Mouse (Mus musculus) intestine, embryonic 16.5 days (tissue): ENCODE results near the gene Ptgfrn. TPM values are rescaled to one million over a fixed set of nuclear protein-coding genes. Genes with fewer than 3 reads are reported as not detected.
A peak's percentile ranks its signal among the peaks of the same experiment; 100 is the strongest.

Source experiments
- ATAC-seq: fragments of 200-750 bp; cut with Nextera tagmentation; 2 replicates; pipeline ENCODE4 v1.8.0; 2017; ENCODE audit warnings: moderate TSS enrichment, moderate library complexity
- H3K27ac ChIP-seq: fragments of 300-500 bp; sonication (generic); 2 replicates; pipeline ENCODE4 v1.5.1; 2014; ENCODE audit warnings: mild to moderate bottlenecking, low read length
- H3K27me3 ChIP-seq: fragments of 300-500 bp; sonication (generic); replicated peaks from 2 replicates; pipeline ENCODE4 v1.6.1; 2014; ENCODE audit warnings: low read length, control low read depth, mixed read lengths; ENCODE audit not compliant: control insufficient read depth, insufficient read depth
- H3K36me3 ChIP-seq: fragments of 300-500 bp; sonication (generic); 2 replicates; pipeline ENCODE4 v1.6.1; 2014; ENCODE audit warnings: low read length, control low read depth; ENCODE audit not compliant: control insufficient read depth, insufficient read depth
- H3K4me1 ChIP-seq: fragments of 300-500 bp; sonication (generic); 2 replicates; pipeline ENCODE4 v1.6.1; 2014; ENCODE audit warnings: low read length, control low read depth, mixed read lengths; ENCODE audit not compliant: control insufficient read depth, insufficient read depth
- H3K4me2 ChIP-seq: fragments of 300-500 bp; sonication (generic); 2 replicates; pipeline ENCODE4 v1.6.1; 2014; ENCODE audit warnings: low read depth, low read length, control low read depth
- H3K4me3 ChIP-seq: fragments of 300-500 bp; sonication (generic); 2 replicates; pipeline ENCODE4 v1.5.1; 2014; ENCODE audit warnings: mild to moderate bottlenecking, low read length
- H3K9ac ChIP-seq: fragments of 300-500 bp; sonication (generic); 2 replicates; pipeline ENCODE4 v1.6.1; 2014; ENCODE audit warnings: low read depth, low read length
- H3K9me3 ChIP-seq: fragments of 300-500 bp; sonication (generic); 2 replicates; pipeline ENCODE4 v1.6.1; 2016; ENCODE audit warnings: low read length, control low read depth; ENCODE audit not compliant: control insufficient read depth
- WGBS: fragments of 180-500 bp; shearing (Covaris S2); extraction: QIAGEN DNeasy Blood & Tissue Kit; methylation state at CpG from one replicate; pipeline ENCODE4 v1.1.7; 2014; 5-methylcytosine and 5-hydroxymethylcytosine counted together
- polyA plus RNA-seq: library from polyadenylated mRNA; unstranded; fragments of >200 nt; fragmentation: Nextera tagmentation; extraction: Ambion mirVana; gene quantifications from 2 replicates; pipeline ENCODE4 v1.2.1, GENCODE M21; 2015

Ptgfrn gene
- polyA plus RNA-seq, 1 experiment from 2014 or later = 3.2 TPM

- ATAC-seq = no peak
- 0 out of 2 replicates have a peak, but pooled peaks cover 4% of the 10 kb centered on the region for H3K36me3 ChIP-seq
- H3K27me3 ChIP-seq = no peaks in the 10 kb centered on the region
- no peak overlapping the region for H3K4me3 ChIP-seq
- H3K27ac ChIP-seq = no peak overlapping the region
- H3K9me3 ChIP-seq = no peaks in the 10 kb centered on the region
- peaks cover 12% of the 10 kb centered on the region; the same call in 1 of the 2 replicates for H3K4me1 ChIP-seq
- no peak overlapping the region for H3K9ac ChIP-seq
- 39% methylated on average over 3 of the region's 3 CpGs for whole genome bisulfite sequencing
- no peak overlapping the region for H3K4me2 ChIP-seq
Observed at GRCm38 (mm10) chr3:101075866-101076265, 34.2 kb downstream of the Ptgfrn start.

DNA sequence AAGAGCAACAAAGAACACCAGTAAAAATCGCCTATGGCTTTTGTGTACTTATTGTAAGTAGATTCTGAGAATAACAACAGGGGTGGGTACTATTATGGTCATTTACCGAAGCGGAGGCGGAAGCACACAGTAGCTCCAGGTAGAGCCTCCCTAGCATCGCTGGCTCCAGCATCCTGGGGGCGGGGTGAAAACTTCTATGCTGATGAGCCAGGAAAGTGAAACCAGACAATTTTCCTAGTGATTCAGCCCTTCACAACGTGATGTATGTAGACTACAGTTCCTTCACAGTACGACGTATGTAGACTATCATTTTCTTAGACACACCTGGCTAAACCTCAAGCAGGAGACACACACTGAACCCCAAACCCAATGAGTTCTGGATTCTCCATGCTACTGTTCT is 36.7 kb downstream of the Ptgfrn start:
- no peaks in the 10 kb centered on the region for H3K9me3 ChIP-seq
- H3K4me3 ChIP-seq = no peak overlapping the region
- H3K36me3 ChIP-seq = 0 out of 2 replicates have a peak, but pooled peaks cover 4% of the 10 kb centered on the region
- WGBS = 78% methylated on average over 9 of the region's 9 CpGs
- H3K27me3 ChIP-seq = no peaks in the 10 kb centered on the region
- no peak overlapping the region for H3K4me2 ChIP-seq
- no peak overlapping the region for H3K9ac ChIP-seq
- H3K4me1 ChIP-seq = peaks cover 16% of the 10 kb centered on the region; the same call in 1 of the 2 replicates
- ATAC-seq = no peak
- H3K27ac ChIP-seq = no peak overlapping the region

DNA sequence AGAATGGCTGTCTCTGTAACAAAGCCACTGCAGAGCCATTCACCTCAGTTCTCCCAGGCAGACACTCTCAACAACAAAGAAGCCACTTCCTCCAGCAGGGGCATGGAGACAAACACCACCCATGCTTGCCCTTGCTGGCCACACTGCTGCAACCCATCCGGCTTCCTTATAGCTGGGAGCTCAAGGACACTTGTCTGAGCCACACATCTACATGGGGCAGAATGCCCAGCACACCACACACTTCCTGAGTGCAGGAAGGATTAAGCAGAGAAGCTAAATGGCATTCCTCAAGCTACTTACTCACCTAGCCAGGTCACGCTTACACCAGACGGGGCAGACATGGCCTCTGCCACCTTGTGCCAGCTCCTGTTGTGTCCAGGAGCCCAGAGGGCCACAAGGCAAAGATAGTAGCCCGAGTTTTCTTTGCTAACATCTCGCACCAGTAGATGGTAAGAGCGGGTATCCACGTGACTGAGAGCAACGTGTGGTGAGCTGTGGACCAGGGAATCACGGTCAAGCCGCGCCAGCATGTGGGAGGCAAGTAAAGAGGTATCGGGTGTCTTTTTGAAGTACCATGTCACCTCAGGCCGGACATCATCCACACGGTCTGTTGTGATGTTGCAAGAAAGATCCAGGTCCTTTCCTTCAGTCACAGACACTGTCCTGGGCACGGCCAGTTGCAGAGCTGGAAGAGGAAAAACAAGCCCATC is 37.4 kb downstream of the Ptgfrn start:
- Histone ChIP-seq H3K4me2 (no peak overlapping the region), H3K27ac (no peak overlapping the region)

GRCm38 (mm10) chr3:101071576-101071975 is 38.5 kb downstream of the Ptgfrn start:
- H3K9me3 ChIP-seq = no peaks in the 10 kb centered on the region
- H3K27ac ChIP-seq = no peak overlapping the region
- no peak for ATAC-seq
- no peak overlapping the region for H3K4me2 ChIP-seq
- H3K27me3 ChIP-seq = no peaks in the 10 kb centered on the region
- peaks cover 16% of the 10 kb centered on the region; the same call in 1 of the 2 replicates for H3K4me1 ChIP-seq
- H3K4me3 ChIP-seq = no peak overlapping the region
- no peak overlapping the region for H3K9ac ChIP-seq
- H3K36me3 ChIP-seq = 0 out of 2 replicates have a peak, but pooled peaks cover under 1% of the 10 kb centered on the region

More for the DNA sequence above, 37.4 kb downstream of the Ptgfrn start:
- WGBS = 89% methylated on average over 15 of the region's 15 CpGs
- Histone ChIP-seq H3K4me1 (peaks cover 16% of the 10 kb centered on the region; the same call in 1 of the 2 replicates), H3K9me3 (no peaks in the 10 kb centered on the region), H3K9ac (no peak overlapping the region), H3K27me3 (no peaks in the 10 kb centered on the region), H3K4me3 (no peak overlapping the region), H3K36me3 (0 out of 2 replicates have a peak, but pooled peaks cover 4% of the 10 kb centered on the region)
- ATAC-seq = no peak

DNA sequence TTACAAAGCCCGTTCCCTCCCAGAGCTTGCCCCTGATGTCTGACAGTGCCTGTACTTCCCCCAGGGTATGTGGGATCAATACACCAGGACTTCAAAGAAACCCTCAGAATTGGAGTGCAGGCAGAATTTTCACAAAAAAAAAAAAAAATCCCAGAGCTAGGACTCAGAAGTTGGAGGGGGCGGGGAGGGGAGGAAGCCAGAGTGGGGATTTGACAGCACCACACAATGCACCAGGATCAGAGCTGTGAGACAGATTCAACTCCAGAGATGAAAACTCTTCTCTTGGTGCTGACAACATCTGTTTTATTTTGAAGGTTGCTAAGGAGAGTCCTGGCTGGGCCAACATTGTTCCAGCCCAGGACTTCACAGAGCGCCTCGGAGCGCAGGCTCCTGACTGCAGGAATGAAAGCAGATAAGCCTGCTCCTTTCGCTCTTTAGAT is 39.3 kb downstream of the Ptgfrn start:
- H3K9ac ChIP-seq = no peak overlapping the region
- H3K27me3 ChIP-seq = no peaks in the 10 kb centered on the region
- ATAC-seq = peak; percentile 28
- 58% methylated on average over 6 of the region's 6 CpGs for WGBS
- peak overlapping the region; percentile 58; the same call in 1 of the 2 replicates for H3K27ac ChIP-seq
- H3K4me1 ChIP-seq = peaks cover 16% of the 10 kb centered on the region; the same call in 1 of the 2 replicates
- H3K9me3 ChIP-seq = no peaks in the 10 kb centered on the region
- H3K4me2 ChIP-seq = no peak overlapping the region
- H3K4me3 ChIP-seq = no peak overlapping the region
- no peaks in the 10 kb centered on the region for H3K36me3 ChIP-seq

DNA sequence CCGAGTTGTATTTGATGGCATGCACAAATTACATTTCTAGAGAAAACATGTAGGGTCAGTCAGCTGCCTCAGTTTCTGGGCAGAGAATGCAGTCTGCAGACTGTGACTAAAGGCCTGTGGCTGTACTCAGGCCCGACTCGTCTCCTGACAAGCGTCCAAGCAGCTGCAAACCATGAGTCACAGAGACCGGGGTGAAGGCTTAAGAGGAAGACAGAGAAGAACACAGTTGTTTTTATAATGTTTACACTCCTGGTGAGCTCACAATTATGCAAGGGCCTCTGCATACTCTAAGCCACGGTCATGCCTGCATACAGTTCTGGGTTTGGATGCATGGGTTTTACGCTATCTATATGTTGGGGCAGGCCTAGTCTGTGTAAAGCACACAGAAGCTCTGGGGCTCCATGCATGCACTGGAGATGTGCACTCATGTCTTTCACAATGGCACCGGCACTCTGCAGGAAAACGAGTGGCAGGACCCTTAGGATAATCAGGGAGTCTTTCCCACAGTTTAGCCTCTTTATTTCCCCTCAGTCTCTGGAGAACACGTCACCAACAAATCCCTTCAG is 39.8 kb downstream of the Ptgfrn start:
- Histone ChIP-seq H3K9me3 (no peaks in the 10 kb centered on the region), H3K9ac (no peak overlapping the region), H3K4me2 (no peak overlapping the region), H3K27ac (peak overlapping the region; percentile 58; the same call in 1 of the 2 replicates), H3K27me3 (no peaks in the 10 kb centered on the region), H3K36me3 (no peaks in the 10 kb centered on the region), H3K4me3 (no peak overlapping the region), H3K4me1 (peaks cover 14% of the 10 kb centered on the region; the same call in 1 of the 2 replicates)
- peak; percentile 68 for ATAC-seq
- WGBS = 49% methylated on average over 10 of the region's 10 CpGs

DNA sequence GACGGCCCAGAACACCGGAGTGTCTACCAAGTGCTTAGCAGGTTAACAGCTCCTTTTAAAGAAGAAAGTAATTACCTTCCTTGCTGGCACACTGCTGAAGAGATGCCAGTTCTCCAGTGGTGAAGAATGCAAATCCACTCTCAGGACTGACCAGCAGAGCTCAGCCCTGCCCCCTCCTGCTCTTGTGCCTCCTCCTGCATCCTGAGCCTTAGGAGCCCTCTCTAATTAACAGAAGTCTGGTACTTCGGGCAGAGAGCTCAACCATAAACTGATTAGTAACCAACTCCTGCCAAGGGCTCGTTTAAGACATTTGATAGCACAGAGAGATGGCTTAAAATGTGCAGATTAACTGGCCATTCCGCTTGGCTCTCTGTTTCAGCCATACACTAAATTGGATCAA is 41.4 kb downstream of the Ptgfrn start:
- no peak overlapping the region for H3K4me3 ChIP-seq
- no peaks in the 10 kb centered on the region for H3K9me3 ChIP-seq
- no peak for ATAC-seq
- H3K9ac ChIP-seq = no peak overlapping the region
- peaks cover 14% of the 10 kb centered on the region; the same call in 1 of the 2 replicates for H3K4me1 ChIP-seq
- no peaks in the 10 kb centered on the region for H3K27me3 ChIP-seq
- 66% methylated on average over 5 of the region's 5 CpGs for WGBS
- no peak overlapping the region for H3K27ac ChIP-seq
- H3K36me3 ChIP-seq = no peaks in the 10 kb centered on the region
- H3K4me2 ChIP-seq = no peak overlapping the region

DNA sequence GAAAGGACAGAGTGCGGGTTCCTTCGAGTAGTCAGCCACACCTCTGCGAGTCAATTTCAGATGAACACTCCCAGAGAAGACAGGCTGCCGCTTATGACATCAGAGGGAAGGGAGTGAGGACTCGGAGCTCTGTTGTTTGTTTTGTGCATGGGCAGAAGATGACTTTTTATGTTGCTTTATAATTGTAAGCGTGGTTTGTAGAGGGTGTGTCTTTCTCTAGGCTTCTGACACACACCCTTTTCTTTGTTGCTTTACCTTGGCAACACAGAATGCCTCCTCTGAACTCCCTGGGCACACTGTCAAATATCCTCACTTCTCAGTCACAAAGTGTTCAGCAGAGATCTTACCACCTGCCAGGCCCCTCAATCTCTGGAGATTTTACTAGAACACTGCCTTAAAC is 43.9 kb downstream of the Ptgfrn start:
- H3K27me3 ChIP-seq = no peaks in the 10 kb centered on the region
- H3K27ac ChIP-seq = no peak overlapping the region
- ATAC-seq = no peak
- no peaks in the 10 kb centered on the region for H3K9me3 ChIP-seq
- 70% methylated on average over 6 of the region's 6 CpGs for WGBS
- no peaks in the 10 kb centered on the region for H3K36me3 ChIP-seq
- H3K4me2 ChIP-seq = no peak overlapping the region
- peaks cover 8% of the 10 kb centered on the region; the same call in 1 of the 2 replicates for H3K4me1 ChIP-seq
- H3K9ac ChIP-seq = no peak overlapping the region
- H3K4me3 ChIP-seq = no peak overlapping the region

GRCm38 (mm10) chr3:101061865-101062585 is 48.1 kb downstream of the Ptgfrn start:
- WGBS = 88% methylated on average over 7 of the region's 7 CpGs
- no peaks in the 10 kb centered on the region for H3K36me3 ChIP-seq
- no peak overlapping the region for H3K4me3 ChIP-seq
- no peaks in the 10 kb centered on the region for H3K4me1 ChIP-seq
- no peak overlapping the region for H3K27ac ChIP-seq
- H3K9ac ChIP-seq = no peak overlapping the region
- no peaks in the 10 kb centered on the region for H3K9me3 ChIP-seq
- ATAC-seq = no peak
- no peak overlapping the region for H3K4me2 ChIP-seq
- H3K27me3 ChIP-seq = no peaks in the 10 kb centered on the region
